Mouse (Mus musculus) left cerebral cortex, postnatal 4 days (tissue): ENCODE data around the gene Gm26741. TPM values are rescaled to one million over a fixed set of nuclear protein-coding genes. Genes with fewer than 3 reads are reported as not detected.

Experiments used
- DNase-seq: peaks from one replicate; pipeline ENCODE4 v3.0.0-alpha.2; 2022
- intact Hi-C: fragments of 180-260 bp; cut with DNase I; formaldehyde crosslinking; loops from one replicate; pipeline ENCODE4 v1.15.1; 2025
- total RNA-seq, 2 experiments: library from RNA; stranded (reverse); gene quantifications; 2 replicates each; pipeline ENCODE4 v1.2.3; 2021

Gene Gm26741
- total RNA-seq, 2 experiments from 2014 or later: not detected

- DNase-seq: no peak
- intact Hi-C loops: loop anchor here (5.0 to 10.0 kb wide), 2 partner anchors 282 to 595 kb away; no protein-coding TSS in a partner anchor
These were observed 28.6 kb downstream of the Gm26741 start for GRCm38 (mm10) chr10:52387192-52387591.

DNA sequence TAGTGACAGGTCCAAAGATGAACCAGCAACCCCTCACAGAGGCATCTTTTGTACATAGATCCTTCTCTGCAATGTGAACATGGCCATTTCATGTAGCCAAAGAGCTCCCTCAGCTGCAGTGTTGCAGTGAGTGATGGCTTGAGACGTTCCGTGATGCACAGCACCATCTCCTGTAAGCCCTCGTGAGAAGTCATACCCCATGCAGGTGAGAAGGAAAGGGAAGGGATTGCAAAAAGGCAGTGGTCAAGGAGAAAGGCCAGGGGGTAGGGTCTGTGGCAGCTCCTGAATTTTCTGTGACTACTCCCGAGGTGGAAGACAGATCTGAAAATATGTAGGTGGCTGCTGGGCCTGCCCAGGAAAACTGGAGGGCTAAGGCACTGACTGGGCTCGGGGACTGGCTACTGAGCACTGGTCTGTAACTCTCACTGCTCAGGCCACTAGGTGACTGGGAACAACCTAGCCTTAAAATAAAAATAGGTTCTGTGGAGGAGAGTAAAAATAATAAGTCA is 30.4 kb downstream of the Gm26741 start, which contains the start of gene Nepn:
TSS of gene Nepn (plus strand) at position 51 of the 509 bp plus-strand sequence.
- DNase-seq: no peak
- intact Hi-C loops: loop anchor here (5.0 to 10.0 kb wide), 2 partner anchors 284 to 597 kb away; no protein-coding TSS in a partner anchor

DNA sequence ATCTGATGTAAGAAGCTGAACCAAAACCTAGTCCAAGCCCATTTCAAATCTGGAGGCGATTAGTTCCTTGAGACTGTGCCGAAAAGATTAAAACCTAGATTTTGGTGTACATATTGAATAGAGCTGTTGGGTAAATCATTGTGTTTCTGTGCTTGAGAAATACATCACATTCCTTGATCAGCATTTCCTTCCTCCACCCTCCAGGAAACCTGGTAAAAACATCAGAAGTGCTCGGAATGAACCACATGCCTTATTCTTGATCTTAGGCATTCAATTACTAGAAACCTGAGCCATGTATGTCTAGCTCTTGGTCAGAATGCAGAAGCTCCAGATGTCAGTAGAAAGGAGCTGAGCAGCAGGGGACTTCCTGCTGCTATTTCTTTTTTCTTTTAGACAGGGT is 30.9 kb downstream of the Gm26741 start:
- intact Hi-C loops: loop anchor here (5.0 to 10.0 kb wide), 2 partner anchors 285 to 597 kb away; no protein-coding TSS in a partner anchor
- no peak for DNase-seq

DNA sequence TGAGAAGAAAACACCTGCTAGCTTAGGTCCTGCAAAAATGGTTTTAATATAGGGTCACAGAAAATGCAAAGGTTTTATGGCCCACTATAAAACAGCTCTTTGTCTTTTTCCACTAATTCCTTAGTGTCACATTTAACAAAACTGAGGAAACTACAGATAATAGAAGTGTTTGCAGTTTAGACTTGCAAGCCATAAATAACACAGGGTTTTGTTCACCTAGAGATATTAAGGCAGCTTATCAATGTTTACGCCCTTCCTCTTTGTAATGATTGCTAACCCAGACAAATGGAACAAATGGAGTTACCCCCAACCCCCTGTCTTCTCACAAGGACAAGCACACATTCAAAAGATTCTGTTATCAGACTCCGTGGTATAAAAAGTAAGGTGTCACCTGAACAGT is 32.6 kb downstream of the Gm26741 start:
- intact Hi-C loops: no loop called here
- DNase-seq: no peak

DNA sequence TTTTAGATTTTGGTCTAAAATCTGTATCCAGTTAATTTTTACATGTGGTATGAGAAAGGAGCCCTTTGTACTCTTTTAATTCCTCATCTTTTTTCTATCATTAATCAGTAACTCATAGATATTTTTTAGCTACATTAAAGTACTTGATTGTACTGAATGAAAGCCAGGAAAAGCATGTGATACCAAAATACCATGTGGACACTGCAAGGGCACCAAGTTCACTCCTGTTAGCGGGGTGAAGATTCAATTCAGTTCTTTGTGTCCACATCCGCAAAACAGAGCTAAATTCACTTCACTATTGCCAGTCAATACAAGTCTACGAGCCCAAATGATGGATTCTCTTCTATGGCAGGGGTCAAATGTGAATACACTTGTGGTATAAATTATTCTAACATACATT is 38.1 kb downstream of the Gm26741 start:
- no peak for DNase-seq
- intact Hi-C loops: no loop called here

- DNase-seq: no peak
- intact Hi-C loops: no loop called here
These were observed 40.1 kb downstream of the Gm26741 start for GRCm38 (mm10) chr10:52398715-52399114.

- DNase-seq: no peak
- intact Hi-C loops: no loop called here
These were observed 41.2 kb downstream of the Gm26741 start for GRCm38 (mm10) chr10:52399722-52400121.

DNA sequence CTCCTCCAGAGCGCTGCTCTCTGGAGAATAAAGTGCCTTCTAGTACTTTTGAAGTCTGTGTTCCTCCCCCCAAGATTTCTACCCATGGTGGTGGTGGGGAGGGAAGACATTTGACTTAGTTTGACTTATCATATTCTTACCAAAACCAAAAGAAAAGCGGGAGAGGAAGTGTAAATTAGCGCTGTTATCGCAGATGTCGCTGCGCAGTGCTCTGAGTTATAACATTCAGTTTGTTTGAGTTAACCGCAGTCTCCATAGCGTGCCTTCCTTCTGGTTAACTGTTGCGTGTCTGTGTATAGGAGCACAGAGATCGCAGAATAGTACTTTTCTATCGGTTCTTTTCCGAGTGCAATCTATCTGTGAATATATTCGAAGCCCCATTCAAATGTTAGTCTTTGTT is 46.6 kb downstream of the Gm26741 start:
- intact Hi-C loops: no loop called here
- DNase-seq: no peak

DNA sequence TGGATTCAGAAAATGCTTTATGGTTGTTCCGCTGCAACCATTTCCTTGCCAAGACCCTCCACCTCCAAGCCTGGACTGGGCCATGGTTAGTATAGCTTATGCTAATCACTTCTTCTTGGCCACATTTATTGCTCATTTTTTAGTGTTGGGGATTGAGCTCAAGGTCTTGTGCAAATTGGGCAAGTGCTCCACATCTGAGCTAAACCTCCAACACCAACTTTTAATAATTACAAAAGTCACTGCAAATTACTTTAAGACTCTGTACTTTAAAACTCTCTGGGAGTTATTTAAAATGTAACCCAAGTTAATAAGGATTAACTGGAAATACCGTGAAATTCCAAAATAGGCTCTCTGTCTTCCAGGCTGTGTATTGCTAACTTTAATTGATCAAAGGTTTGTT is 49.0 kb downstream of the Gm26741 start:
- intact Hi-C loops: no loop called here
- DNase-seq: no peak

Other genes starting within 250 kb of the Gm26741 start
- gene Ros1, start 163.5 kb upstream of the Gm26741 start, total RNA-seq: not detected
- 10 to 100 TPM; 11.6 to 12.6 TPM for gene Dcbld1, start 125.1 kb upstream of the Gm26741 start, total RNA-seq
- 10 to 100 TPM; 46.3 to 49.7 TPM for gene Gopc, start 23.4 kb downstream of the Gm26741 start, total RNA-seq
- not detected for gene Nepn, start 30.2 kb downstream of the Gm26741 start, total RNA-seq
- 10 to 100 TPM; 60.4 to 61.3 TPM for gene Nus1, start 58.8 kb downstream of the Gm26741 start, total RNA-seq